Mouse (Mus musculus) urinary bladder, postnatal 4 days (tissue): ENCODE measurements at regions not wholly inside any gene's neighbourhood (a gene's known extent, or its start where the extent isn't known, plus 50 kb on each side); places are given as distances from the start of the nearest gene placed in this dataset.

Experiments
- DNase-seq, 2 experiments: peaks; one replicate each; pipeline ENCODE4 v3.0.0; 2021 to 2022; ENCODE audit warnings: low spot score in 2 of 2

GRCm38 (mm10) chr8:10869866-10870265 is 138.4 kb downstream of the Irs2 start:
- DNase-seq, result no peak

- no peak for DNase-seq
These were observed 141.4 kb downstream of the Irs2 start for GRCm38 (mm10) chr8:10866696-10867395.

GRCm38 (mm10) chr8:10865941-10866513 is 142.2 kb downstream of the Irs2 start:
- DNase-seq, result no peak

GRCm38 (mm10) chr8:10865415-10865821 is 142.8 kb downstream of the Irs2 start:
- no peak for DNase-seq

- DNase-seq, result no peak
These were observed 145.8 kb downstream of the Irs2 start for GRCm38 (mm10) chr8:10862442-10862841.

- no peak for DNase-seq
These were observed 147.4 kb downstream of the Irs2 start for GRCm38 (mm10) chr8:10860810-10861209.

- no peak for DNase-seq
These were observed 150.4 kb downstream of the Irs2 start for GRCm38 (mm10) chr8:10857874-10858273.

GRCm38 (mm10) chr8:10856996-10857720 is 151.1 kb downstream of the Irs2 start:
- DNase-seq, result no peak

GRCm38 (mm10) chr8:10855696-10856095 is 152.6 kb downstream of the Irs2 start:
- DNase-seq, result no peak

- DNase-seq, result no peak
These were observed 153.1 kb downstream of the Irs2 start for GRCm38 (mm10) chr8:10855131-10855530.

- DNase-seq, result no peak
These were observed 153.7 kb downstream of the Irs2 start for GRCm38 (mm10) chr8:10854600-10854999.

GRCm38 (mm10) chr8:10853901-10854300 is 154.4 kb downstream of the Irs2 start:
- no peak for DNase-seq

- DNase-seq, result no peak
These were observed 158.3 kb downstream of the Irs2 start for GRCm38 (mm10) chr8:10849916-10850315.

- no peak for DNase-seq
These were observed 162.7 kb downstream of the Irs2 start for GRCm38 (mm10) chr8:10845607-10846006.

- no peak for DNase-seq
These were observed 167.3 kb downstream of the Irs2 start for GRCm38 (mm10) chr8:10840853-10841531.

- DNase-seq, result no peak
These were observed 168.2 kb downstream of the Irs2 start for GRCm38 (mm10) chr8:10840044-10840443.

GRCm38 (mm10) chr8:10835054-10835453 is 173.2 kb downstream of the Irs2 start:
- no peak for DNase-seq

- no peak for DNase-seq
These were observed 176.4 kb downstream of the Irs2 start for GRCm38 (mm10) chr8:10831864-10832263.

- DNase-seq, result no peak
These were observed 177.0 kb downstream of the Irs2 start for GRCm38 (mm10) chr8:10831277-10831676.

- no peak for DNase-seq
These were observed 177.4 kb downstream of the Irs2 start for GRCm38 (mm10) chr8:10830835-10831234.

GRCm38 (mm10) chr8:10828580-10828979 is 179.7 kb downstream of the Irs2 start:
- DNase-seq, result no peak

GRCm38 (mm10) chr8:10827560-10827959 is 180.7 kb downstream of the Irs2 start:
- no peak for DNase-seq
